Mouse (Mus musculus) retina, adult 2 months (tissue): ENCODE results near the gene Myt1l.

Experiments used
- DNase-seq: peaks from one replicate; pipeline ENCODE4 v3.0.0-alpha.2; 2012; ENCODE audit warnings: low read depth, low spot score

The Myt1l gene

GRCm38 (mm10) chr12:29956969-29957368, 428.8 kb downstream of the Myt1l start:
- DNase-seq = no peak

GRCm38 (mm10) chr12:29958637-29959036, 430.5 kb downstream of the Myt1l start:
- no peak for DNase-seq

- DNase-seq = no peak
These were observed 432.9 kb downstream of the Myt1l start for GRCm38 (mm10) chr12:29961041-29961440.

GRCm38 (mm10) chr12:29965016-29965415, 436.8 kb downstream of the Myt1l start:
- no peak for DNase-seq

- no peak for DNase-seq
These were observed 443.7 kb downstream of the Myt1l start for GRCm38 (mm10) chr12:29971795-29972464.

GRCm38 (mm10) chr12:29972533-29972932, 444.3 kb downstream of the Myt1l start:
- DNase-seq = no peak
